Comparison of ENCODE assay signal across 8 mouse cellular contexts in the genomic region with DNA sequence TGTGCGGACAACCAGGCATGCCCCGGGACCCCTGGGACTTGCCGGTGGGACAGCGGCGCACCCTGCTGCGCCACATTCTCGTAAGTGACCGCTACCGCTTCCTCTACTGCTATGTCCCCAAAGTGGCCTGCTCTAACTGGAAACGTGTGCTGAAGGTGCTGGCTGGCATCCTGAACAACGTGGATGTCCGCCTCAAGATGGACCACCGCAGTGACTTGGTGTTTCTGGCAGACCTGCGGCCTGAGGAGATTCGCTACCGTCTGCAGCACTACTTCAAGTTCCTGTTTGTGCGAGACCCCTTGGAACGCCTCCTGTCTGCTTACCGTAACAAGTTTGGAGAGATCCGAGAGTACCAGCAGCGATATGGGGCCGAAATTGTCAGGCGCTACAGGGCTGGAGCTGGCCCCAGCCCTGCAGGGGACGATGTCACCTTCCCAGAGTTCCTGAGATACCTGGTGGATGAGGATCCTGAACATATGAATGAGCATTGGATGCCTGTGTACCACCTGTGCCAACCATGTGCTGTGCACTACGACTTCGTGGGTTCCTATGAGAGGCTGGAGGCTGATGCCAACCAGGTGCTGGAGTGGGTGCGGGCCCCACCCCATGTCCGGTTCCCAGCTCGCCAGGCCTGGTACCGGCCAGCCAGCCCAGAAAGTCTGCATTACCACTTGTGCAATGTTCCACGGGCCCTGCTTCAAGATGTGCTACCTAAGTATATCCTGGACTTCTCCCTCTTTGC. TPM values are rescaled to one million over a fixed set of nuclear protein-coding genes. Genes with fewer than 3 reads are reported as not detected.
DNase-seq lines count a peak whose midpoint lies in the region; ATAC-seq and TF ChIP-seq lines count a peak whose summit lies in the region.

No protein-coding gene starts in this region.

- H3K27ac ChIP-seq in heart, embryonic 12.5 days (ENCODE audit: poor library complexity, severe bottlenecking) = no peak overlapping the region
- H3K27ac ChIP-seq in bone marrow macrophage, adult 2 months (ENCODE audit: insufficient read depth, low read depth, low read length) = no peak overlapping the region
- no peak overlapping the region for H3K27ac ChIP-seq in hindbrain, embryonic 13.5 days
- H3K27ac ChIP-seq in midbrain, embryonic 11.5 days (ENCODE audit: low read depth, low read length) = no peak overlapping the region; the same call in 1 of the 2 replicates

- WGBS in heart, embryonic 12.5 days = 29% methylated on average over 31 of the region's 31 CpGs
- 35% methylated on average over 31 of the region's 31 CpGs for WGBS in hindbrain, embryonic 13.5 days
- WGBS in midbrain, embryonic 11.5 days = 37% methylated on average over 31 of the region's 31 CpGs

- no peak for TF ChIP-seq CTCF in bone marrow macrophage, adult 2 months (IDR thresholded peaks at IDR 0.05; ENCODE audit: low read depth, low read length)

- peaks cover 19% of the 10 kb centered on the region for H3K36me3 ChIP-seq in heart, embryonic 12.5 days
- peaks cover 23% of the 10 kb centered on the region for H3K36me3 ChIP-seq in hindbrain, embryonic 13.5 days
- no peaks in the 10 kb centered on the region; the same call in 1 of the 2 replicates for H3K36me3 ChIP-seq in midbrain, embryonic 11.5 days (ENCODE audit: control insufficient read depth, insufficient read depth, low read length)

- H3K4me1 ChIP-seq in heart, embryonic 12.5 days (replicated peaks) = peaks cover 36% of the 10 kb centered on the region
- H3K4me1 ChIP-seq in bone marrow macrophage, adult 2 months (ENCODE audit: control insufficient read depth, insufficient read depth, low read length) = peaks cover 21% of the 10 kb centered on the region
- H3K4me1 ChIP-seq in hindbrain, embryonic 13.5 days (replicated peaks) = peaks cover 27% of the 10 kb centered on the region
- peaks cover 25% of the 10 kb centered on the region for H3K4me1 ChIP-seq in midbrain, embryonic 11.5 days (ENCODE audit: control insufficient read depth, insufficient read depth, low read length)

- peak overlapping the region; percentile 82 for H3K4me2 ChIP-seq in heart, embryonic 12.5 days
- H3K4me2 ChIP-seq in hindbrain, embryonic 13.5 days = peak overlapping the region; percentile 89
- peak overlapping the region; percentile 97 for H3K4me2 ChIP-seq in midbrain, embryonic 11.5 days

- no peak for TF ChIP-seq POLR2A in bone marrow macrophage, adult 2 months (IDR thresholded peaks at IDR 0.05; ENCODE audit: borderline replicate concordance, low read depth, low read length)

- peak overlapping the region; percentile 90 for H3K9ac ChIP-seq in heart, embryonic 12.5 days
- H3K9ac ChIP-seq in hindbrain, embryonic 13.5 days = peak overlapping the region; percentile 81
- peak overlapping the region; percentile 84 for H3K9ac ChIP-seq in midbrain, embryonic 11.5 days (ENCODE audit: low read length)

- ATAC-seq in heart, embryonic 12.5 days (ENCODE audit: insufficient number of reproducible peaks, low FRiP score) = 0 out of 2 replicates have a peak, but pooled peaks have one; percentile 1
- no peak for ATAC-seq in hindbrain, embryonic 13.5 days (ENCODE audit: low FRiP score)
- no peak for ATAC-seq in midbrain, embryonic 11.5 days (ENCODE audit: low FRiP score)

- H3K4me3 ChIP-seq in heart, embryonic 12.5 days = peak overlapping the region; percentile 81
- H3K4me3 ChIP-seq in bone marrow macrophage, adult 2 months (ENCODE audit: insufficient read depth, low read length) = peak overlapping the region; percentile 84
- H3K4me3 ChIP-seq in hindbrain, embryonic 13.5 days = peak overlapping the region; percentile 59
- H3K4me3 ChIP-seq in midbrain, embryonic 11.5 days (ENCODE audit: low read depth, low read length) = peak overlapping the region; percentile 64

- H3K27me3 ChIP-seq in heart, embryonic 12.5 days (replicated peaks) = no peaks in the 10 kb centered on the region
- no peaks in the 10 kb centered on the region for H3K27me3 ChIP-seq in hindbrain, embryonic 13.5 days
- H3K27me3 ChIP-seq in midbrain, embryonic 11.5 days (ENCODE audit: control insufficient read depth, insufficient read depth, low read length) = no peaks in the 10 kb centered on the region

- no peak for DNase-seq in heart, adult 9 months (ENCODE audit: low spot score in 2 of 2)
- no peak for DNase-seq in midbrain, embryonic 11.5 days (ENCODE audit: low spot score, missing footprints)
- DNase-seq in urinary bladder, postnatal 10 days (ENCODE audit: low spot score) = no peak
- DNase-seq in cerebellum, postnatal 10 days = no peak
- no peak for DNase-seq in yolk sac, embryonic 10.5 days (ENCODE audit: low spot score)

- H3K9me3 ChIP-seq in heart, embryonic 12.5 days (replicated peaks) = no peaks in the 10 kb centered on the region
- H3K9me3 ChIP-seq in hindbrain, embryonic 13.5 days = no peaks in the 10 kb centered on the region
- H3K9me3 ChIP-seq in midbrain, embryonic 11.5 days (ENCODE audit: control insufficient read depth, low read length) = no peaks in the 10 kb centered on the region

RNA-seq across cellular contexts. Expression of a gene that starts 0.9 kb away (rescaled TPM):
- 23.9 and 25.4 TPM in 2 replicates for polyA plus RNA-seq in heart, embryonic 12.5 days (2016; fragmentation: Nextera tagmentation; extraction: Ambion mirVana)
- 20.4 and 21.3 TPM in 2 replicates for polyA plus RNA-seq in bone marrow macrophage, adult 2 months (2012; ENCODE audit: insufficient read depth, insufficient read length, missing spikeins)
- polyA plus RNA-seq in hindbrain, embryonic 13.5 days (2015; fragmentation: Nextera tagmentation; extraction: Ambion mirVana) = 6.9 and 8.1 TPM in 2 replicates
- 17.3 and 19.2 TPM in 2 replicates for polyA plus RNA-seq in midbrain, embryonic 11.5 days (2014; fragmentation: Nextera tagmentation; extraction: Ambion mirVana)

RNA-seq across cellular contexts. Expression of a gene that starts 27.0 kb away (rescaled TPM):
- 4.5 and 4.8 TPM in 2 replicates for polyA plus RNA-seq in heart, embryonic 12.5 days (2016; fragmentation: Nextera tagmentation; extraction: Ambion mirVana)
- polyA plus RNA-seq in bone marrow macrophage, adult 2 months (2012; ENCODE audit: insufficient read depth, insufficient read length, missing spikeins) = 22.3 and 28.2 TPM in 2 replicates
- 5.0 and 5.1 TPM in 2 replicates for polyA plus RNA-seq in hindbrain, embryonic 13.5 days (2015; fragmentation: Nextera tagmentation; extraction: Ambion mirVana)
- polyA plus RNA-seq in midbrain, embryonic 11.5 days (2014; fragmentation: Nextera tagmentation; extraction: Ambion mirVana) = 1.4 and 1.5 TPM in 2 replicates
